Mouse (Mus musculus) hindbrain, embryonic 10.5 days (tissue): ENCODE results near the gene Ntng2. TPM values are rescaled to one million over a fixed set of nuclear protein-coding genes. Genes with fewer than 3 reads are reported as not detected.

Source experiments
- DNase-seq: peaks from one replicate; pipeline ENCODE4 v3.0.0-alpha.2; 2017; ENCODE audit warnings: low spot score
- H3K27ac ChIP-seq: fragments of 300-500 bp; sonication (generic); 2 replicates; pipeline ENCODE4 v1.5.1; 2016; ENCODE audit warnings: mild to moderate bottlenecking, moderate library complexity
- H3K27me3 ChIP-seq: fragments of 300-500 bp; sonication (generic); 2 replicates; pipeline ENCODE4 v1.6.1; 2016; ENCODE audit warnings: mild to moderate bottlenecking; ENCODE audit not compliant: poor library complexity, insufficient read depth, severe bottlenecking
- H3K36me3 ChIP-seq: fragments of 300-500 bp; sonication (generic); 2 replicates; pipeline ENCODE4 v1.6.1; 2016; ENCODE audit warnings: mild to moderate bottlenecking, moderate library complexity
- H3K4me1 ChIP-seq: fragments of 300-500 bp; sonication (generic); replicated peaks from 2 replicates; pipeline ENCODE4 v1.6.1; 2016; ENCODE audit warnings: mild to moderate bottlenecking
- H3K4me3 ChIP-seq: fragments of 300-500 bp; sonication (generic); 2 replicates; pipeline ENCODE4 v1.5.1; 2016; ENCODE audit warnings: mild to moderate bottlenecking, moderate library complexity
- H3K9me3 ChIP-seq: fragments of 300-500 bp; sonication (generic); 2 replicates; pipeline ENCODE4 v1.6.1; 2016; ENCODE audit warnings: mild to moderate bottlenecking, moderate library complexity
- WGBS: fragments of 180-500 bp; shearing (Covaris S2); methylation state at CpG from one replicate; pipeline ENCODE4 v1.1.7; 2016; 5-methylcytosine and 5-hydroxymethylcytosine counted together
- polyA plus RNA-seq: library from polyadenylated mRNA; unstranded; fragments of >200 nt; fragmentation: Nextera tagmentation; extraction: Ambion mirVana; gene quantifications from 2 replicates; pipeline ENCODE4 v1.2.1, GENCODE M21; 2016

Gene Ntng2
- polyA plus RNA-seq, 1 experiment from 2014 or later, result 1.4 TPM

GRCm38 (mm10) chr2:29168067-29168466 is 84.7 kb downstream of the Ntng2 start:
- Histone ChIP-seq H3K4me1 (no peaks in the 10 kb centered on the region), H3K36me3 (peaks cover 97% of the 10 kb centered on the region), H3K27me3 (no peaks in the 10 kb centered on the region), H3K9me3 (no peaks in the 10 kb centered on the region), H3K4me3 (no peak overlapping the region), H3K27ac (no peak overlapping the region)
- no peak for DNase-seq
- WGBS, result 96% methylated on average over 5 of the region's 5 CpGs

- 46% methylated on average over 2 of the region's 2 CpGs for WGBS
- Histone ChIP-seq H3K27ac (no peak overlapping the region), H3K4me1 (peaks cover 6% of the 10 kb centered on the region), H3K4me3 (no peak overlapping the region), H3K9me3 (no peaks in the 10 kb centered on the region), H3K36me3 (peaks cover 99% of the 10 kb centered on the region), H3K27me3 (no peaks in the 10 kb centered on the region)
- DNase-seq, result no peak
These were observed 100.9 kb downstream of the Ntng2 start for GRCm38 (mm10) chr2:29151941-29152340.

Other genes starting within 250 kb of the Ntng2 start
- gene Cfap77, start 197.9 kb downstream of the Ntng2 start, polyA plus RNA-seq, result 0.51 and 0.61 TPM in 2 replicates
- 10.2 and 12.2 TPM in 2 replicates for gene Ttf1, start 192.7 kb downstream of the Ntng2 start, polyA plus RNA-seq
- gene Setx, start 128.8 kb downstream of the Ntng2 start, polyA plus RNA-seq, result 10.3 and 14.2 TPM in 2 replicates
- gene Med27, start 93.8 kb upstream of the Ntng2 start, polyA plus RNA-seq, result 66.7 and 70.2 TPM in 2 replicates